Mouse (Mus musculus) NIH3T3 (cell line): Measurements from ENCODE around the gene Olfr270.

ENCODE experiments used
- DNase-seq: peaks from one replicate; pipeline ENCODE4 v3.0.0-alpha.2; 2012; ENCODE audit warnings: low read depth

Olfr270 gene

GRCm38 (mm10) chr4:52964247-52964646, at the start of gene Olfr270:
TSS of gene Olfr270 (plus strand) at chr4:52964547.
- DNase-seq = no peak

- no peak for DNase-seq
These were observed 47.6 kb upstream of the Olfr270 start for GRCm38 (mm10) chr4:52916659-52917310.

GRCm38 (mm10) chr4:52917311-52917688, 47.0 kb upstream of the Olfr270 start:
- no peak for DNase-seq

DNA sequence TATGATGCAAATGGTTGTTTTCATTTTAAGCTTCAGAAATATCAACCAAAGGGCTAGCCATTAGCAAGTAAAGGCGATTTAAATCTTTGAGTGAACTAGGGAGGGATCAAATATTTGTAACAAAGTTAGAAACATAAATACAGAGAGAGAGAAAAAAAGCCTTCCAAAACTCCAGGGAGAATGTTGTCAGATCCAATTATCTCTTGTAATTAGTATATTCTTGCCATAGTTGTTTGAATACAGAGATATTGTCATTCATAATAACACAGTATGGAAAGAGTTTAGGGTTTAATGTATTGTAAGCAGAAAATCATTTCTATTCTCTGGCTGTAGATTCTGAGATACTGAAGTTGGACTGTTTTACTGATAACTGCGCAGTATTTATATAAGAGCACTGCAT, 45.3 kb upstream of the Olfr270 start, which contains the start of gene Olfr272:
Gene Olfr272 (minus strand): TSS at position 101 of the 400 bp plus-strand sequence.
- DNase-seq = no peak

DNA sequence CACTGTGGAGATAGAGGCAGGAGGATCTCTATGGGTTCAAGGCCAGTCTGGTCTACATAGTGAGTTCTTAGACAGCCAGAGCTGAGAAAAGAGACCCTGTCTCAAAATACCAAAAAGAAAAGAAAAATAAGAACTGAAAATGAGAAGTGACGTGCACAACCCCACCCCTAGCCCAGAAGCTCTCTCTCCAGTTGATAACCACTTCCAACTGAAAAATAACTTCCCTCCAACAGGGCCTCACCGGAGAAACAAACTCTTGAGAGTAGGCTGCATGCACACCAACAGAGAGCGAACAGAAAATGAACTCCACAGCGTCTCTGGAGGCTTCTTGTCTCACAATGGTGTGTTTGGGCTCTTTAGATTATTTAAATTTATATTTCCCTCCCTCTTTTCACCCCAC, 33.9 kb upstream of the Olfr270 start:
- no peak for DNase-seq

DNA sequence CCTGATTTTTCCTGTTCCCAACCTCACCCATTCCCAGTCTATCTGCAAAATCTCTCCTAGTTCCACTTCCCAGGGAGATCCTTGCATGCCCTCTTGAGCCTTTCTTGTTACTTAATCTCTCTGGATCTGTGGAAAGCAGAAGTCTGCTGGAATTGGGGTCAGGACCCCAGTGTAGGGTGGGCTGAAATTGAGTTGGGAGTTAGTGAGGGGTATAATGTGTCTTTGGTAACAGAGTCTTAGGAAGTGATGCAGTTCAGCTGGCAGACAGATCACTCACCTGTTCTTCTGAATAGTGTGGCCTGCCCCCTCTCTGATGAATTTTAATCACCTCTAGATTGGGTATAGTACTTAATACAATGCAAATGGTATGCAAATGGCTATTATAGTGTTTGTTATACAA, 17.7 kb upstream of the Olfr270 start:
- no peak for DNase-seq

GRCm38 (mm10) chr4:52949005-52949404, 15.3 kb upstream of the Olfr270 start:
- DNase-seq = no peak

GRCm38 (mm10) chr4:52958693-52959092, 5.7 kb upstream of the Olfr270 start:
- DNase-seq = peak; percentile 3

DNA sequence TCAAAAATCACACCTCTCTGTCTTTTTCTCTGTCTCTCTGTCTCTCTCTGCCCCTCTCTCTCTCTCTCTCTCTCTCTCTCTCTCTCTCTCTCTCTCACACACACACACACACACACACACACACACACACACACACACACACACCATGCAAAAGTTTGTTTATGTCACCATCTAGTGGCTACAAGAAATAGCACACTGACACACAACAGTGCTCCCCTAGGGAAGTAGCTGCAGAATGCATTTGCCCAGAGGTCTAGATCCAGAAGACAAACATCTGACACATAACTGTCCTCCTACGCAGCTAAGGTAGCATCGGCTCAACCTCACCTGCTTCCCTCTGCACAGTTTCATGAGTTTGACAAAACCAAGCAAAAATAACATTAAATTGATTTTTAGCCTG, 20.9 kb downstream of the Olfr270 start:
- DNase-seq = peak; percentile 26

DNA sequence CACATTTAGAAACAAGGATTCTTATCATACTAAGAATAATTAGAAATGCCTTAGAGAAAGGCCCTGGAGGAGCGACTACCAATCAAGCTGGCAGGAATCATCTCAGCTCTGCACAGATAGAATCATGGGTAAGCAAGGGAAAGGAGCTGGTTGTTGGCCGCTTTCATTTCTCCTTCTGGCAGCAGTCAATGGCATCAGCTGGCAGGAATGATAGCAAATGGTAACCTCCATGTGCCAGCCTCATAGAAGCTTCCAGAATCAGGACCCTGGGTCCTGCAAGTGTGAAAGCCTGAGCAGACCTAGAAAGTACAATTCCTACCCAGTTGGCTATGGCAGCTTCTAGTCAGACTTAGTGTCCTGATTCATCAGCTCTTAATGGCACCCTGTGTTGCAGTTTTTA, 21.9 kb downstream of the Olfr270 start:
- DNase-seq = no peak

DNA sequence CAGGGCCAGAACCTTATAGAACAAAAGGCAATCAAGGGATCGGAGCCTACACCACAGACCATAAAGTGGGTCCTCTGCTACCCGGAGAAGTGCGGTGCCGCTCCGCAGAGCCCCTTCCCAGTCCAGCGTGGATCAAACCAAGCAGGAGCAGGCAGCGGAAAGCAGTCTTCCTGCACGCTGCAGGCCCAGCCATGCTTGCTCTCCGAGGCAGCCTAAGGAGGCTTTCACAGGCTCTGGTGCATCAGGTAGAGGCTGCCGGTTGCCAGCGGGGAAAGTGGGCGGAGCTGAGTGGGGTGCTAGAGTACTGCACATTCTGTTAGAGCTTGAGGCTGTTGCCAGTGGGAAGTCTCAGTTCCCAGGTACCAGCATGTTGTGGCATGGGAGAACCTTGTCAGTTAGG, 24.9 kb downstream of the Olfr270 start, which contains the start of gene Nipsnap3a:
Gene Nipsnap3a (plus strand): TSS at position 25 of the 400 bp plus-strand sequence.
- no peak for DNase-seq

DNA sequence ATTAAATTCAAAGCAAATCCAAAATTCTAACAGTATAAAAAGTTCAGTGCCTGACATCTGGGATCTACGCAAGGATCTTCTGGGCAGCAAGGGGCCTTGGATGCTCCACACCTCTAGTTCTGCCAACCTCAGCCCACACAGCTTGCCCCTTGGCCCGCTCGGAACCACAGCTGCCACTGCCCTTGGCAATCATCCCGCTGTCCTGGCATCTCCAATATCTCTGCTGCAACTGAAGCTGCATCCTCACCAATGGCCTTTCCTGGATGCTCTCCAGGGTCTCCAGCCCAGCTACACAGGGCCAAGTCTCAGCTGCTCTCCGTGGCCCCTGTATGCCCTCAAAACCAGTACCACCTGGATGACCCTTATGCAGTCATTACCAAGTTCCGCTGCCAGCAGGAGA, 35.1 kb downstream of the Olfr270 start:
- DNase-seq = no peak

DNA sequence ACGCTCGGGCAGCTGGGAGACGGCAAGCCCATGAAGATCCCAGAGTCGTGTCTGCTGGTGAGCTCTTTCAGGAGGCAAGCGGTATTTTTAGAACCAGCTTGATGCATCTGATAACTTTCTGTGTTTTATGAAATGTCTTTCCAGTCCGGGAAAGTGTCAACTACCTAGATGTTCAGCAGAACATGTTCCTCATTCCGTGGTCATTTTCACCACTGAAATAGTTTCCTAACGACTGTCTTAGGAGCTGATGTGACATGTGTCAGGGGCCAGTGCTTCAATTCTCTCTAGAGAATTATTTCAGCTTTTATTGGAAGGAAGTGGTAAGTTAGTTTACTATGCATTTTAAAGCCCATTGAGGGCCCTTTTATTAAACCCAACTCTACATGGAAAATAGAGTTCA, 35.8 kb downstream of the Olfr270 start:
- DNase-seq = no peak

- peak; percentile 50 for DNase-seq
These were observed 44.8 kb downstream of the Olfr270 start for GRCm38 (mm10) chr4:53009183-53009582.

DNA sequence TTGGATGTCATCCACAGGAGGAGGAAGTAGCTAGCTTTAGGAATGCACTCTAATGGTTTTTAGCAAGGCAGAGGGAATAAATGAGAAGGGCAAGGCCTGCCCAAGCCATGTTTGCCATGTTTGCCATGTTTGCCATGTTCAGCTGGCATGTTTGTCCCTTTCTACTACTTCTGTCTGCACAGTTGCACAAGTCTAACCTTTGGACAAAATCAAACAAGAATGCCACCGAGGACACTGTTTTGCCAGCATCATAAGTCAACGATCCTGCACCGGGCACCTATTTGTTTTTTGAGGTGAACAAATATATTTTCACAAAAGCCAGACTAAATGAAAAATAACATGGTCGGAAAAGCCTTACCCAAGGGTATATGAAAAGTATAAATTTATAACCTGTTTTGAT, 45.5 kb downstream of the Olfr270 start:
- no peak for DNase-seq

- peak; percentile 98 for DNase-seq
These were observed 47.5 kb downstream of the Olfr270 start, which contains the start of gene Nipsnap3b for GRCm38 (mm10) chr4:53011732-53012361. TSS of gene Nipsnap3b (plus strand) at chr4:53011880.

GRCm38 (mm10) chr4:53014421-53014820, 50.1 kb downstream of the Olfr270 start:
- DNase-seq = no peak

- no peak for DNase-seq
These were observed 50.7 kb downstream of the Olfr270 start for GRCm38 (mm10) chr4:53015024-53015423.

- no peak for DNase-seq
These were observed 54.0 kb downstream of the Olfr270 start for GRCm38 (mm10) chr4:53018392-53018791.
